Comparison of ENCODE assay signal across 9 mouse cellular contexts in genomic region chr10:40164421-40165386, GRCm38 (mm10). TPM values are rescaled to one million over a fixed set of nuclear protein-coding genes. Genes with fewer than 3 reads are reported as not detected.
DNase-seq lines count a peak whose midpoint lies in the region; ATAC-seq and TF ChIP-seq lines count a peak whose summit lies in the region.
"Had no signal": no experiment of that assay in that cellular context is flagged by ENCODE, and none has a peak within 500 bp of the region (broad histone marks: within the 10 kb centered on the region; RNA-seq: fewer than 3 reads in every experiment).

No protein-coding gene starts in this region.

- no peaks in the 10 kb centered on the region for H3K36me3 ChIP-seq in spleen, adult 2 months (ENCODE audit: control insufficient read depth, insufficient read depth, low read length)
- H3K36me3 ChIP-seq in macrophage (ENCODE audit: inconsistent target): no peaks in the 10 kb centered on the region
- H3K36me3 ChIP-seq: limb, embryonic 15.5 days had no signal

- TF ChIP-seq CTCF in spleen, adult 2 months (IDR thresholded peaks at IDR 0.05; ENCODE audit: extremely low read depth, insufficient read depth, insufficient read length, insufficient replicate concordance): no peak

- peaks cover 15% of the 10 kb centered on the region; the same call in 1 of the 2 replicates for H3K4me1 ChIP-seq in spleen, adult 2 months (ENCODE audit: control insufficient read depth, insufficient read depth, insufficient read length)
- H3K4me1 ChIP-seq: limb, embryonic 15.5 days had no signal

- no peaks in the 10 kb centered on the region for H3K79me2 ChIP-seq in macrophage (ENCODE audit: inconsistent target)

- H3K27ac ChIP-seq in spleen, adult 2 months (ENCODE audit: insufficient read depth, low read length): no peak overlapping the region
- 0 out of 2 replicates have a peak overlapping the region, but pooled peaks have one; percentile 7 for H3K27ac ChIP-seq in macrophage
- H3K27ac ChIP-seq: limb, embryonic 15.5 days had no signal

- 11% methylated on average over 27 of the region's 27 CpGs for WGBS in spleen, adult 2 months
- WGBS in macrophage (ENCODE audit: missing documents): 18% methylated on average over 27 of the region's 27 CpGs

- TF ChIP-seq POLR2A in spleen, adult 2 months (IDR thresholded peaks at IDR 0.05; ENCODE audit: low read depth, low read length): no peak

- peak overlapping the region; percentile 15 for H3K4me3 ChIP-seq in spleen, adult 2 months (ENCODE audit: extremely low read depth, insufficient read depth, insufficient read length)
- peak overlapping the region; percentile 16 for H3K4me3 ChIP-seq in macrophage (ENCODE audit: inconsistent target)
- H3K4me3 ChIP-seq: limb, embryonic 15.5 days had no signal

- H3K27me3 ChIP-seq in spleen, adult 2 months (ENCODE audit: control insufficient read depth, insufficient read depth, low read length): no peaks in the 10 kb centered on the region
- H3K27me3 ChIP-seq: limb, embryonic 15.5 days had no signal

- ATAC-seq in frontal cortex, adult (ENCODE audit: low TSS enrichment): peak; percentile 93
- peak; percentile 57 for ATAC-seq in inflammation-experienced regulatory T-cells, adult 6 months

- DNase-seq in spleen, adult 2 months (ENCODE audit: low read depth in 1 of 2, low spot score in 2 of 2): peak; percentile 56 to 59
- DNase-seq in spleen, postnatal 14 days (ENCODE audit: low spot score in 2 of 2): no peak
- DNase-seq in thymus, postnatal 36 days: peak; percentile 69 to 82
- DNase-seq in lung, postnatal 14 days: no peak
- no peak for DNase-seq in ovary, postnatal 14 days (ENCODE audit: low spot score)

RNA-seq across cellular contexts. Expression of gene Slc16a10, which starts 22.6 kb away (rescaled TPM):
- polyA plus RNA-seq in spleen, adult 2 months (2012; rRNA removed): 27.8 and 36.9 TPM in 2 replicates
- polyA plus RNA-seq in inflammation-experienced regulatory T-cells, adult 6 months (2017; shearing (Covaris generic)): 1 to 10 TPM in 2 of 3 experiments, under 1 TPM in 1; 0.45 to 5.5 (median 3.1) TPM
- 100 to 1,000 TPM in 15 of 26 experiments, 10 to 100 TPM in 11; 13.1 to 439 (median 135) TPM for total RNA-seq in macrophage (2018; cell fraction: chromatin; rRNA removed)
- 10 to 100 TPM; 27.7 to 75.5 (median 38.9) TPM for total RNA-seq in macrophage (2018; cell fraction: cytosol; rRNA removed)
- total RNA-seq in macrophage (2018; cell fraction: nucleus; rRNA removed): 100 to 1,000 TPM in 18 of 26 experiments, 10 to 100 TPM in 8; 57.0 to 318 (median 156) TPM
- 22.9 to 56.7 TPM (median 32.9 TPM) in 3 replicates for polyA plus RNA-seq in macrophage (2018)

Comparison
In these comparisons a context has a peak if more than half of its experiments do, and no peak if none do; other contexts are left out.
1. DNase-seq: peak in spleen, adult 2 months (2 of 2) and thymus, postnatal 36 days (2 of 2); none in spleen, postnatal 14 days (0 of 2), lung, postnatal 14 days (single experiment) and ovary, postnatal 14 days (single experiment).